Mouse (Mus musculus) stomach, embryonic 16.5 days (tissue): ENCODE data around the gene Ndufaf8. TPM values are rescaled to one million over a fixed set of nuclear protein-coding genes. Genes with fewer than 3 reads are reported as not detected.
A peak's percentile ranks its signal among the peaks of the same experiment; 100 is the strongest.

ENCODE experiments used
- ATAC-seq: fragments of 200-750 bp; cut with Nextera tagmentation; 2 replicates; pipeline ENCODE4 v1.8.0; 2017; ENCODE audit warnings: moderate number of reproducible peaks, moderate TSS enrichment; ENCODE audit not compliant: insufficient read depth, low FRiP score
- H3K27ac ChIP-seq: fragments of 300-500 bp; sonication (generic); 2 replicates; pipeline ENCODE4 v1.5.1; 2014; ENCODE audit warnings: low read length
- H3K27me3 ChIP-seq: fragments of 300-500 bp; sonication (generic); 2 replicates; pipeline ENCODE4 v1.6.1; 2014; ENCODE audit warnings: low read length, control low read depth, mixed read lengths; ENCODE audit not compliant: control insufficient read depth, insufficient read depth
- H3K36me3 ChIP-seq: fragments of 300-500 bp; sonication (generic); 2 replicates; pipeline ENCODE4 v1.6.1; 2014; ENCODE audit warnings: low read length; ENCODE audit not compliant: control insufficient read depth, insufficient read depth
- H3K4me1 ChIP-seq: fragments of 300-500 bp; sonication (generic); 2 replicates; pipeline ENCODE4 v1.6.1; 2014; ENCODE audit warnings: low read length, control low read depth, mixed read lengths; ENCODE audit not compliant: control insufficient read depth, insufficient read depth
- H3K4me2 ChIP-seq: fragments of 300-500 bp; sonication (generic); 2 replicates; pipeline ENCODE4 v1.6.1; 2014; ENCODE audit warnings: low read depth, low read length, mixed read lengths
- H3K4me3 ChIP-seq: fragments of 300-500 bp; sonication (generic); replicated peaks from 2 replicates; pipeline ENCODE4 v1.5.1; 2014; ENCODE audit warnings: mild to moderate bottlenecking, low read length
- H3K9ac ChIP-seq: fragments of 300-500 bp; sonication (generic); 2 replicates; pipeline ENCODE4 v1.6.1; 2014; ENCODE audit warnings: low read length
- H3K9me3 ChIP-seq: fragments of 300-500 bp; sonication (generic); replicated peaks from 2 replicates; pipeline ENCODE4 v1.6.1; 2016; ENCODE audit warnings: low read length, control low read depth; ENCODE audit not compliant: control insufficient read depth
- WGBS: fragments of 180-500 bp; shearing (Covaris S2); extraction: QIAGEN DNeasy Blood & Tissue Kit; methylation state at CpG from one replicate; pipeline ENCODE4 v1.1.7; 2014; 5-methylcytosine and 5-hydroxymethylcytosine counted together
- polyA plus RNA-seq: library from polyadenylated mRNA; unstranded; fragments of >200 nt; fragmentation: Nextera tagmentation; extraction: Ambion mirVana; gene quantifications from 2 replicates; pipeline ENCODE4 v1.2.1, GENCODE M21; 2015

Gene Ndufaf8
- polyA plus RNA-seq, 1 experiment from 2014 or later, result 69.3 TPM

GRCm38 (mm10) chr11:120072986-120073647 is 25.6 kb upstream of the Ndufaf8 start:
- Histone ChIP-seq H3K4me2 (no peak overlapping the region), H3K4me1 (0 out of 2 replicates have a peak, but pooled peaks cover 6% of the 10 kb centered on the region), H3K4me3 (no peak overlapping the region), H3K27ac (no peak overlapping the region), H3K9ac (no peak overlapping the region), H3K27me3 (no peaks in the 10 kb centered on the region), H3K36me3 (0 out of 2 replicates have a peak, but pooled peaks cover 8% of the 10 kb centered on the region), H3K9me3 (no peaks in the 10 kb centered on the region)
- 86% methylated on average over 9 of the region's 9 CpGs for WGBS
- no peak for ATAC-seq

- H3K9ac ChIP-seq, result no peak overlapping the region
- no peaks in the 10 kb centered on the region for H3K27me3 ChIP-seq
- H3K4me3 ChIP-seq, result no peak overlapping the region
- 73% methylated on average over 3 of the region's 3 CpGs for WGBS
- H3K4me1 ChIP-seq, result no peaks in the 10 kb centered on the region
- H3K27ac ChIP-seq, result no peak overlapping the region
- ATAC-seq, result no peak
- no peak overlapping the region for H3K4me2 ChIP-seq
- 0 out of 2 replicates have a peak, but pooled peaks cover 2% of the 10 kb centered on the region for H3K36me3 ChIP-seq
- H3K9me3 ChIP-seq, result no peaks in the 10 kb centered on the region
Measured at GRCm38 (mm10) chr11:120076191-120076590, 22.5 kb upstream of the Ndufaf8 start.

GRCm38 (mm10) chr11:120080282-120080681 is 18.4 kb upstream of the Ndufaf8 start:
- WGBS, result 78% methylated on average over 6 of the region's 6 CpGs
- Histone ChIP-seq H3K27me3 (no peaks in the 10 kb centered on the region), H3K4me1 (peaks cover 3% of the 10 kb centered on the region; the same call in 1 of the 2 replicates), H3K9me3 (no peaks in the 10 kb centered on the region), H3K27ac (no peak overlapping the region), H3K4me2 (no peak overlapping the region), H3K4me3 (no peak overlapping the region), H3K9ac (no peak overlapping the region), H3K36me3 (no peaks in the 10 kb centered on the region; the same call in 1 of the 2 replicates)
- no peak for ATAC-seq

- under 1% methylated on average over 25 of the region's 25 CpGs for WGBS
- Histone ChIP-seq H3K27ac (peak overlapping the region; percentile 66), H3K4me1 (peaks cover 13% of the 10 kb centered on the region), H3K9ac (peak overlapping the region; percentile 96), H3K36me3 (peaks cover 6% of the 10 kb centered on the region), H3K9me3 (no peaks in the 10 kb centered on the region), H3K4me2 (peak overlapping the region; percentile 95), H3K4me3 (peak overlapping the region; percentile 83), H3K27me3 (no peaks in the 10 kb centered on the region)
- peak; percentile 18; the same call in 1 of the 2 replicates for ATAC-seq
Measured at GRCm38 (mm10) chr11:120085891-120086627, 12.7 kb upstream of the Ndufaf8 start.

GRCm38 (mm10) chr11:120086702-120087152 is 12.0 kb upstream of the Ndufaf8 start, which contains the start of gene Cep131:
Gene Cep131, minus strand, starts transcription at chr11:120086827.
- H3K9me3 ChIP-seq, result no peaks in the 10 kb centered on the region
- H3K4me2 ChIP-seq, result peak within 1 kb of the TSS; percentile 95
- H3K4me1 ChIP-seq, result peaks cover 13% of the 10 kb centered on the region
- peak; percentile 99 for ATAC-seq
- H3K36me3 ChIP-seq, result peaks cover 12% of the 10 kb centered on the region
- H3K4me3 ChIP-seq, result peak within 1 kb of the TSS; percentile 83
- H3K9ac ChIP-seq, result peak within 1 kb of the TSS; percentile 96
- WGBS, result 0% methylated on average over 42 of the region's 42 CpGs
- peak within 1 kb of the TSS; percentile 66 for H3K27ac ChIP-seq
- H3K27me3 ChIP-seq, result no peaks in the 10 kb centered on the region

- H3K27me3 ChIP-seq, result no peaks in the 10 kb centered on the region
- WGBS, result 98% methylated on average over 4 of the region's 4 CpGs
- H3K36me3 ChIP-seq, result peaks cover 27% of the 10 kb centered on the region
Measured at GRCm38 (mm10) chr11:120090661-120091060, 8.1 kb upstream of the Ndufaf8 start.

GRCm38 (mm10) chr11:120092817-120093591 is 5.7 kb upstream of the Ndufaf8 start:
- Histone ChIP-seq H3K9ac (no peak overlapping the region), H3K4me3 (no peak overlapping the region), H3K36me3 (peaks cover 27% of the 10 kb centered on the region), H3K4me1 (peaks cover 7% of the 10 kb centered on the region), H3K4me2 (no peak overlapping the region), H3K27ac (no peak overlapping the region), H3K9me3 (no peaks in the 10 kb centered on the region), H3K27me3 (no peaks in the 10 kb centered on the region)
- peak; percentile 43; the same call in 1 of the 2 replicates for ATAC-seq
- WGBS, result 78% methylated on average over 23 of the region's 23 CpGs

More at GRCm38 (mm10) chr11:120090661-120091060, 8.1 kb upstream of the Ndufaf8 start:
- Histone ChIP-seq H3K4me2 (no peak overlapping the region), H3K27ac (no peak overlapping the region), H3K4me3 (no peak overlapping the region), H3K9me3 (no peaks in the 10 kb centered on the region), H3K4me1 (peaks cover 6% of the 10 kb centered on the region), H3K9ac (no peak overlapping the region)
- no peak for ATAC-seq

GRCm38 (mm10) chr11:120101036-120101435 is 2.3 kb downstream of the Ndufaf8 start:
- Histone ChIP-seq H3K4me1 (peaks cover 16% of the 10 kb centered on the region), H3K9ac (no peak overlapping the region), H3K36me3 (peaks cover 3% of the 10 kb centered on the region; the same call in 1 of the 2 replicates), H3K4me3 (no peak overlapping the region), H3K9me3 (no peaks in the 10 kb centered on the region), H3K4me2 (no peak overlapping the region), H3K27me3 (no peaks in the 10 kb centered on the region), H3K27ac (no peak overlapping the region)
- 5% methylated on average over 3 of the region's 3 CpGs for WGBS
- ATAC-seq, result no peak
